Mouse (Mus musculus): ENCODE data around the gene Ube2s. TPM values are rescaled to one million over a fixed set of nuclear protein-coding genes. Genes with fewer than 3 reads are reported as not detected.
A peak's percentile ranks its signal among the peaks of the same experiment; 100 is the strongest.
"Not testable (repeated sequence)": the region's sequence is repeated elsewhere in the genome, so short reads cannot be mapped to it uniquely, and the experiment has no call there.

Ube2s gene
- polyA plus RNA-seq, 1 experiment from 2014 or later = 135 TPM

DNA sequence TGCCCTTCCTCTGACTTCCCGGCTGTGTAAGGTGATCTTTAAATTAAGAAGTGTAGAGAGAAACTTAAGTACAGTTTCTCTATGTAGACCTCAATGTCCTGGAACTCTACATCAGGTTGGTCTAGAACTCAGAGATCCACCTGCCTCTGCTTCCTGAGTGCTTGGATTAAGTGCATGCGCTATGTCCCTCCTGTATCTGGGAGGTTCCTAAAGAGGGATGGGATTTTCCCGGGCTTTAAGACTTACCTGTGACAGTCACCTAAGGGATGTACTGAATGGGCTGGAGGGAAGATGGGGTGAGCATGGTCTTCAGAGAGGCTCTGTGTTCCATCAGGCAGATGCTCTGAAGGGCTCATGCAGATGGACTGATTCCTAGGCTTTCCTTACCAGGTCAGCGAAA is 18.7 kb downstream of the Ube2s start:
- TF ChIP-seq CTCF (IDR thresholded peaks at IDR 0.05; ENCODE audit: low read depth) (no peak), EP300 (IDR thresholded peaks at IDR 0.05; ENCODE audit: low read depth) (no peak)
- WGBS (ENCODE audit: insufficient replicate concordance) = 26% methylated on average over 4 of the region's 4 CpGs
- H3K9ac ChIP-seq (replicated peaks) = peak overlapping the region; percentile 96

GRCm38 (mm10) chr7:4793248-4793647 is 19.1 kb downstream of the Ube2s start:
- not testable (repeated sequence) for H3K27me3 ChIP-seq (ENCODE audit: insufficient read depth, low read length); DNase-seq; H3K9me3 ChIP-seq (ENCODE audit: low read length)
- peaks cover 33% of the 10 kb centered on the region for H3K4me1 ChIP-seq (ENCODE audit: insufficient read depth)
- peak; percentile 9 for ATAC-seq
- peak overlapping the region; percentile 96 for H3K9ac ChIP-seq (replicated peaks)
- H3K4me2 ChIP-seq (ENCODE audit: low read depth, low read length) = peak overlapping the region; percentile 88
- peak overlapping the region; percentile 95 for H3K4me3 ChIP-seq (ENCODE audit: low read depth, low read length)
- peak overlapping the region; percentile 93 for H3K27ac ChIP-seq (ENCODE audit: low read depth)
- WGBS (ENCODE audit: insufficient replicate concordance) = under 1% methylated on average over 31 of the region's 31 CpGs
- H3K36me3 ChIP-seq (replicated peaks; ENCODE audit: insufficient read depth, low read length) = peaks cover 37% of the 10 kb centered on the region

More for the DNA sequence above, 18.7 kb downstream of the Ube2s start:
- H3K4me1 ChIP-seq (ENCODE audit: insufficient read depth) = peaks cover 29% of the 10 kb centered on the region
- ATAC-seq = no peak
- peak overlapping the region; percentile 88 for H3K4me2 ChIP-seq (ENCODE audit: low read depth, low read length)
- H3K27me3 ChIP-seq (ENCODE audit: insufficient read depth, low read length) = no peaks in the 10 kb centered on the region
- no peaks in the 10 kb centered on the region for H3K9me3 ChIP-seq (ENCODE audit: low read length)
- H3K36me3 ChIP-seq (replicated peaks; ENCODE audit: insufficient read depth, low read length) = peaks cover 37% of the 10 kb centered on the region
- H3K4me3 ChIP-seq (ENCODE audit: low read depth, low read length) = peak overlapping the region; percentile 95
- DNase-seq = no peak
- peak overlapping the region; percentile 93 for H3K27ac ChIP-seq (ENCODE audit: low read depth)

DNA sequence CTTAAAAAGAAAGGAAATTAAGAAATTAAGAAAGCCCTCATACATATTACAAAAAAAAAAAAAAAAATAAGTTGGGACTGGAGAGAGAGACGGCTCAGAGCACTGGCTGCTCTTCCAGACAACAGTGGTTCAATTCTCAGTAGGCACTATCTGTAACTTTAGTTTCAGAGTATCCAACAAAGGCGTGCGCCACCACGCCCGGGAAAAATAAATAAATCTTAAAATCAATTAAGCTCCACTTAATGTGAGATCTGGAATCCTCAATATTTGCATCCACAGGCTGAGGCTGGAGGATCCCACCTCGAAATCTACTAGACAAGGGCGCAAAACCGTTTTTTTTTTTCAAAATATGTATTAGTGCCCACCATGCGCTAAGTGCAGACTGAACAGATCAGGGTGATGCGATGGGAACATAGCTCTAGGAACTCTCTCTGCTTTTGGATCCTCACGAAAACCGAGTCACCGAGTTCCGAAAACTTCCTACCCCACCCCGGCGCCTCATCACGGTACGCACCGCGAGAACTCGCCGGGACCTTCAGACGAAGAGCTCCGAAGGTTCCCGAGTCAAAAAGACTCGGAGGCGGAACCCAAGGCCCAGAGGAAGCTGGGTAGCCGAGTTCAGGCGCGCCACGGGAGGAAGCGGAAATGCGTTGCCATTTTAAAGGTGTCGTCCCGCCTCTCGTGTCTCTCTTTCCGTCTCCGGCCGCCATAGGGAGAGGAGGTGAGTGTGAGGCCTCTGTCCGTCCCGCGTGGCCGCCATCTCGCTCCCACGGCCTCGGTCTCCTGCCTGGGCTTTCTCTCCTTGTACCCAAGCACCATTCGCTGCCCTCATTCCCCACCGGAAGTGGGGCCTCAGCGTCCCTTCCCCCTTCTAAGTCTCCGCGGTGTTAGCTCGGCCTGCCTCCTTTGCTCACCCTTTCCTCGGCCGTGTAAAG is 19.8 kb downstream of the Ube2s start, which contains the start of gene Rpl28:
TSS of gene Rpl28 (plus strand) at position 597 of the 935 bp plus-strand sequence.
- peak; percentile 89 for ATAC-seq
- Histone ChIP-seq H3K4me2 (ENCODE audit: low read depth, low read length) (peak within 1 kb of the TSS; percentile 88), H3K4me1 (ENCODE audit: insufficient read depth) (peaks cover 34% of the 10 kb centered on the region)

DNA sequence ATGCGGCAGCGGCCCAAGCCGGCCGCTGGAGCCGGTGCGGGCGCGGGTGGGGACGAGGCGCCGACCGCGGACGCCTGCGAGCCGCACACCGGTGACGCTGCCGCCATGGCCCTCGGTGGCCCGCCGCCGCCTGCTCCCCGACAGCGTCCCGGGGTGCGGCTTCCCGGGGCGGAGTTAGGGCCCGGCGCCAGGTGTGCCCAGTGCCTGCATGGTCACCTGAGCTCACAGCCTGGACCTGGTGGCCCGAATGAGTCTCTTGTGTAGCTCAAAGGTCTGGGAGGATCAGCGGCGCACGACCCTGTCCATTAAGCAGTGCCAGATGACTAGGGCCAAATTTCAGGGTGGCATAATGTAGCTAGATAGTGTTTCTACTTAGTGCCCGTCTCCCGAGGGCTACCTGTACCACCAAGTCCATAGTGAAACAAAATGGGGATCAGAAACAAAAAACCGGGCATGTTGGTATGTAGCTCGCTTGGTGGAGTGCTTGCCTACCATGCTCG is 22.9 kb downstream of the Ube2s start, which contains the start of gene Tmem238:
TSS of gene Tmem238 (minus strand) at position 221 of the 500 bp plus-strand sequence.
- peak within 1 kb of the TSS; percentile 85 for H3K9ac ChIP-seq (replicated peaks)
- H3K4me1 ChIP-seq (ENCODE audit: insufficient read depth) = peaks cover 28% of the 10 kb centered on the region
- H3K36me3 ChIP-seq (replicated peaks; ENCODE audit: insufficient read depth, low read length) = peaks cover 12% of the 10 kb centered on the region
- DNase-seq (peak; percentile 83), ATAC-seq (peak; percentile 50)
- H3K27ac ChIP-seq (ENCODE audit: low read depth) = peak within 1 kb of the TSS; percentile 78
- H3K4me2 ChIP-seq (ENCODE audit: low read depth, low read length) = peak within 1 kb of the TSS; percentile 98
- H3K27me3 ChIP-seq (ENCODE audit: insufficient read depth, low read length) = no peaks in the 10 kb centered on the region
- H3K4me3 ChIP-seq (ENCODE audit: low read depth, low read length) = peak within 1 kb of the TSS; percentile 73
- TF ChIP-seq CTCF (IDR thresholded peaks at IDR 0.05; ENCODE audit: low read depth) = no peak
- TF ChIP-seq EP300 (IDR thresholded peaks at IDR 0.05; ENCODE audit: low read depth) = no peak
- WGBS (ENCODE audit: insufficient replicate concordance) = 10% methylated on average over 33 of the region's 40 CpGs
- H3K9me3 ChIP-seq (ENCODE audit: low read length) = no peaks in the 10 kb centered on the region

More for the DNA sequence above, 19.8 kb downstream of the Ube2s start, which contains the start of gene Rpl28:
- peak within 1 kb of the TSS; percentile 93 for H3K27ac ChIP-seq (ENCODE audit: low read depth)
- peak; percentile 95 for DNase-seq
- under 1% methylated on average over 53 of the region's 54 CpGs for WGBS (ENCODE audit: insufficient replicate concordance)
- H3K27me3 ChIP-seq (ENCODE audit: insufficient read depth, low read length) = no peaks in the 10 kb centered on the region
- TF ChIP-seq CTCF (IDR thresholded peaks at IDR 0.05; ENCODE audit: low read depth) (no peak), EP300 (IDR thresholded peaks at IDR 0.05; ENCODE audit: low read depth) (no peak)
- no peaks in the 10 kb centered on the region for H3K9me3 ChIP-seq (ENCODE audit: low read length)
- H3K9ac ChIP-seq (replicated peaks) = peak within 1 kb of the TSS; percentile 96
- peak within 1 kb of the TSS; percentile 95 for H3K4me3 ChIP-seq (ENCODE audit: low read depth, low read length)
- H3K36me3 ChIP-seq (replicated peaks; ENCODE audit: insufficient read depth, low read length) = peaks cover 36% of the 10 kb centered on the region

GRCm38 (mm10) chr7:4788499-4789435 is 23.6 kb downstream of the Ube2s start:
- Histone ChIP-seq H3K27me3 (ENCODE audit: insufficient read depth, low read length) (no peaks in the 10 kb centered on the region), H3K9ac (replicated peaks) (peak overlapping the region; percentile 85), H3K4me3 (ENCODE audit: low read depth, low read length) (peak overlapping the region; percentile 73), H3K9me3 (ENCODE audit: low read length) (no peaks in the 10 kb centered on the region), H3K27ac (ENCODE audit: low read depth) (peak overlapping the region; percentile 78), H3K36me3 (replicated peaks; ENCODE audit: insufficient read depth, low read length) (peaks cover 5% of the 10 kb centered on the region; the same call in 1 of the 2 replicates), H3K4me1 (ENCODE audit: insufficient read depth) (peaks cover 24% of the 10 kb centered on the region), H3K4me2 (ENCODE audit: low read depth, low read length) (peak overlapping the region; percentile 98)
- TF ChIP-seq EP300 (IDR thresholded peaks at IDR 0.05; ENCODE audit: low read depth) (no peak), CTCF (IDR thresholded peaks at IDR 0.05; ENCODE audit: low read depth) (peak; percentile 44)
- ATAC-seq (peak; percentile 35), DNase-seq (peak; percentile 70)
- 2% methylated on average over 50 of the region's 64 CpGs for WGBS (ENCODE audit: insufficient replicate concordance)
